Mouse (Mus musculus): ENCODE results near the gene Stim1. TPM values are rescaled to one million over a fixed set of nuclear protein-coding genes. Genes with fewer than 3 reads are reported as not detected.
"Not testable (repeated sequence)": the region's sequence is repeated elsewhere in the genome, so short reads cannot be mapped to it uniquely, and the experiment has no call there.

Stim1 gene
- polyA plus RNA-seq, 1 experiment from 2014 or later: 15.2 TPM

GRCm38 (mm10) chr7:102258189-102258588 is 9.4 kb upstream of the Stim1 start:
- no peaks in the 10 kb centered on the region for H3K9me3 ChIP-seq (ENCODE audit: control insufficient read depth, low read length)
- DNase-seq (ENCODE audit: low spot score): peak; percentile 84
- H3K9ac ChIP-seq: no peak overlapping the region
- no peak overlapping the region for H3K4me2 ChIP-seq (replicated peaks)
- no peak overlapping the region for H3K27ac ChIP-seq
- H3K36me3 ChIP-seq (replicated peaks; ENCODE audit: control insufficient read depth, insufficient read depth): no peaks in the 10 kb centered on the region
- no peak overlapping the region for H3K4me3 ChIP-seq (replicated peaks; ENCODE audit: low read length)
- no peaks in the 10 kb centered on the region for H3K4me1 ChIP-seq (replicated peaks; ENCODE audit: control insufficient read depth, insufficient read depth, low read length)
- no peaks in the 10 kb centered on the region for H3K27me3 ChIP-seq (ENCODE audit: control insufficient read depth, insufficient read depth, low read length)
- WGBS: 28% methylated on average over 4 of the region's 4 CpGs
- peak; percentile 80; the same call in 1 of the 2 replicates for ATAC-seq (ENCODE audit: low FRiP score)

DNA sequence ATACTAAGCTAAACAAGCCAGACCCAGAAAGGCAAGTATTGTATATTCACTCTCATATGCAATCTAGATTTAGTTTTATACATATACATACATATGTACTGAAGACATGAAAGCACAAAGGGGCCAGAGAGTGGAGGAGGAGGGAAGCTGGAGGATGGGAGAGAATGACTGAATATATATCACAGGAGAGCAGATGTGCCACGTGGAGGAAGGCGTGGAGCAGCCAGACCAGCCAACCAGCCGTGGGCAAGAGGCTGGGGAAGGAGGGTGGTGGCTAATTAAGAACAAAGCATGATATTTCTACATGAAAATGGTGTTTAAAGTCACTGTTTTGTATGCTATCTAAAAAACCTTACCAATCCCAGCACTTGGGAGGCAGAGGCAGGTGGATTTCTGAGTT is 8.9 kb upstream of the Stim1 start:
- H3K27ac ChIP-seq: no peak overlapping the region
- H3K4me3 ChIP-seq (replicated peaks; ENCODE audit: low read length): no peak overlapping the region
- no peaks in the 10 kb centered on the region for H3K27me3 ChIP-seq (ENCODE audit: control insufficient read depth, insufficient read depth, low read length)
- H3K9me3 ChIP-seq (ENCODE audit: control insufficient read depth, low read length): no peaks in the 10 kb centered on the region
- no peaks in the 10 kb centered on the region for H3K36me3 ChIP-seq (replicated peaks; ENCODE audit: control insufficient read depth, insufficient read depth)
- no peak overlapping the region for H3K9ac ChIP-seq
- DNase-seq (ENCODE audit: low spot score): no peak
- H3K4me1 ChIP-seq (replicated peaks; ENCODE audit: control insufficient read depth, insufficient read depth, low read length): no peaks in the 10 kb centered on the region
- WGBS: 56% methylated on average over 3 of the region's 3 CpGs
- ATAC-seq (ENCODE audit: low FRiP score): no peak
- no peak overlapping the region for H3K4me2 ChIP-seq (replicated peaks)

DNA sequence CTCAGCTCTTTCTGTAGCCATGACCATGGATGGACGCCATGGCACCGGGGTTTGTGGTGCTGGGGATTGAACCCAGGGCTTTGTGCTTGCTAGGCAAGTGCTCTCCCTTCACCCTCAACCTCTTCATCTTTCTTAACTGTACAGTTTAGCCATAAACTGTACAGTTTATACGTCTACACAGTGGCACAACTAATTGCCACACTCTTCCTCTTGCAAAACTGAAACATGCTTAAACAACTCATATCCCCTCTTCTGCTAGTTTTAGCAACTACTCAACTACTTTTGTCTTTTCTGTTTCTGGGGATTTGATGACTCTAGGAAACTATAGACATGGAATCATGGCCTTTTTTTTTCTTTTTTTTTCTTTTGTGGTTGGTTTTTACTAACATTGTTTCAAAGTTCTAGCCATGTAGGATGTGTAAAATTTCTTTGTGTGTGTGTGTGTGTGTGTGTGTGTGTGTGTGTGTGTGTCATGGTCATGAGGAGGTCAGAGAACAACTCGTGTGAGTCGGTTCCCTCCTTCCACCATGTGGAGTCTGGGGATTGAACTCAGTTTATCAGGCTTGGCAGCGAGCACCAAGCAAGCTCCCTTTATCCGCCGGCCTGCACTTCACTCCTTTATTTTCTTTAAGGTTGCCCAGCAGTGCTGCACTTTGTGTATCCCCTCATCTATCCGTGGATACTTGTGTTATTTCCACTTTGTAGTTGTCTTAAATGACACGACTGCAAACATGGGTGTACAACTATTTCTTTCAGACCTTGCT is 7.7 kb upstream of the Stim1 start:
- 84% methylated on average over 10 of the region's 10 CpGs for WGBS
- Histone ChIP-seq H3K27ac (no peak overlapping the region), H3K36me3 (replicated peaks; ENCODE audit: control insufficient read depth, insufficient read depth) (no peaks in the 10 kb centered on the region), H3K27me3 (ENCODE audit: control insufficient read depth, insufficient read depth, low read length) (no peaks in the 10 kb centered on the region), H3K4me3 (replicated peaks; ENCODE audit: low read length) (no peak overlapping the region), H3K4me2 (replicated peaks) (no peak overlapping the region), H3K4me1 (replicated peaks; ENCODE audit: control insufficient read depth, insufficient read depth, low read length) (no peaks in the 10 kb centered on the region), H3K9ac (no peak overlapping the region), H3K9me3 (ENCODE audit: control insufficient read depth, low read length) (no peaks in the 10 kb centered on the region)
- no peak for DNase-seq (ENCODE audit: low spot score)
- ATAC-seq (ENCODE audit: low FRiP score): no peak

GRCm38 (mm10) chr7:102260518-102260917 is 7.1 kb upstream of the Stim1 start:
- Histone ChIP-seq H3K27me3 (ENCODE audit: control insufficient read depth, insufficient read depth, low read length) (no peaks in the 10 kb centered on the region), H3K4me2 (replicated peaks) (no peak overlapping the region)
- WGBS: 100% methylated on average over 1 of the region's 1 CpGs

DNA sequence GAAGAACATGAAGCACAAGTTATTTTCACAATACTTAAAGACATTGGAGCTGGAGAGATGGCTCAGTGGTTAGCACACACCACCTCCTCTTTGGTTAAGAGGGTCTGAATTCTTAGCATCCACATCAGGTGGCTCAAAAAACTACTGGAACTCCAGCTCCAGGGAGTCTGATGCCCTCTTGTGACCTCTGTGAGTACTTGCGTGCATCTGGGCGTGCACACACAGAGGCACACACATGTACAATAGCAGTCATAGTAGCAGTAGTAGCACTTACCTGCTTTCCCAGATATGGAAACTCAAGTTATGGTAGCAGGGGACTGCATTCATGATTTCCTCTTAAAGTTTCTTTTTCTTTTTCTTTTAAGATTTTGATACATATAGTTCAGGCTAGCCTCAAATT is 4.6 kb upstream of the Stim1 start:
- Histone ChIP-seq H3K4me2 (replicated peaks) (no peak overlapping the region), H3K27ac (no peak overlapping the region)
- no peak for ATAC-seq (ENCODE audit: low FRiP score)

More at GRCm38 (mm10) chr7:102260518-102260917, 7.1 kb upstream of the Stim1 start:
- no peaks in the 10 kb centered on the region for H3K4me1 ChIP-seq (replicated peaks; ENCODE audit: control insufficient read depth, insufficient read depth, low read length)
- no peak overlapping the region for H3K4me3 ChIP-seq (replicated peaks; ENCODE audit: low read length)
- no peak overlapping the region for H3K9ac ChIP-seq
- no peak overlapping the region for H3K27ac ChIP-seq
- H3K36me3 ChIP-seq (replicated peaks; ENCODE audit: control insufficient read depth, insufficient read depth): no peaks in the 10 kb centered on the region
- ATAC-seq (ENCODE audit: low FRiP score) (no peak), DNase-seq (ENCODE audit: low spot score) (no peak)
- H3K9me3 ChIP-seq (ENCODE audit: control insufficient read depth, low read length): no peaks in the 10 kb centered on the region

DNA sequence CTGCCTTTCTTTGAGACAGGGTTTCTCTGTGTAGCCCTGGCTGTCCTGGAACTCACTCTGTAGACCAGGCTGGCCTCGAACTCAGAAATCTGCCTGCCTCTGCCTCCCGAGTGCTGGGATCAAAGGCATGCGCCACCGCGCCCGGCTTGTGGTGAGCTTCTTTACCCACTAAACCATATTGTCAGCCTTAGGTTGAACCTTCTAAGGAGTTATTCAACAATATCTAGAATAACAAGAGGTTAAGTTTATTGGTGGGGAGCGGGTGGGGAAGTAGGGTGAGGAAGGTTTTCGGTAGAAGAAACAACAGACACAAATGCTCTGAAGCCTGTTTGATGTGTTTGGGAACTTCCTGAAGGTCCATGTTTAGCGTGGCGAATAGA is 1.6 kb upstream of the Stim1 start:
- ATAC-seq (ENCODE audit: low FRiP score); H3K4me2 ChIP-seq (replicated peaks): not testable (repeated sequence)
- 91% methylated on average over 10 of the region's 10 CpGs for WGBS

More for the DNA sequence above, 4.6 kb upstream of the Stim1 start:
- no peak for DNase-seq (ENCODE audit: low spot score)
- 89% methylated on average over 2 of the region's 2 CpGs for WGBS
- H3K36me3 ChIP-seq (replicated peaks; ENCODE audit: control insufficient read depth, insufficient read depth): no peaks in the 10 kb centered on the region
- no peaks in the 10 kb centered on the region for H3K27me3 ChIP-seq (ENCODE audit: control insufficient read depth, insufficient read depth, low read length)
- H3K9me3 ChIP-seq (ENCODE audit: control insufficient read depth, low read length): no peaks in the 10 kb centered on the region
- no peak overlapping the region for H3K9ac ChIP-seq
- H3K4me1 ChIP-seq (replicated peaks; ENCODE audit: control insufficient read depth, insufficient read depth, low read length): 0 out of 2 replicates have a peak, but pooled peaks cover under 1% of the 10 kb centered on the region
- no peak overlapping the region for H3K4me3 ChIP-seq (replicated peaks; ENCODE audit: low read length)

GRCm38 (mm10) chr7:102266401-102267042 is 1.1 kb upstream of the Stim1 start:
- Histone ChIP-seq H3K27ac (no peak overlapping the region), H3K4me3 (replicated peaks; ENCODE audit: low read length) (peak overlapping the region; percentile 88), H3K9me3 (ENCODE audit: control insufficient read depth, low read length) (no peaks in the 10 kb centered on the region), H3K36me3 (replicated peaks; ENCODE audit: control insufficient read depth, insufficient read depth) (no peaks in the 10 kb centered on the region), H3K9ac (no peak overlapping the region), H3K4me2 (replicated peaks) (peak overlapping the region; percentile 97; the same call in 1 of the 2 replicates), H3K27me3 (ENCODE audit: control insufficient read depth, insufficient read depth, low read length) (peaks cover 8% of the 10 kb centered on the region; the same call in 1 of the 2 replicates), H3K4me1 (replicated peaks; ENCODE audit: control insufficient read depth, insufficient read depth, low read length) (peaks cover 18% of the 10 kb centered on the region)
- DNase-seq (ENCODE audit: low spot score): no peak
- WGBS: 53% methylated on average over 14 of the region's 14 CpGs
- peak; percentile 33; the same call in 1 of the 2 replicates for ATAC-seq (ENCODE audit: low FRiP score)

More for the DNA sequence above, 1.6 kb upstream of the Stim1 start:
- not testable (repeated sequence) for H3K27me3 ChIP-seq (ENCODE audit: control insufficient read depth, insufficient read depth, low read length); H3K9me3 ChIP-seq (ENCODE audit: control insufficient read depth, low read length); H3K27ac ChIP-seq; H3K36me3 ChIP-seq (replicated peaks; ENCODE audit: control insufficient read depth, insufficient read depth); DNase-seq (ENCODE audit: low spot score); H3K9ac ChIP-seq; H3K4me3 ChIP-seq (replicated peaks; ENCODE audit: low read length)
- H3K4me1 ChIP-seq (replicated peaks; ENCODE audit: control insufficient read depth, insufficient read depth, low read length): peaks cover 18% of the 10 kb centered on the region

GRCm38 (mm10) chr7:102267113-102267579 is 460 bp upstream of the Stim1 start:
- under 1% methylated on average over 34 of the region's 34 CpGs for WGBS
- ATAC-seq (ENCODE audit: low FRiP score): peak; percentile 93
- peak overlapping the region; percentile 58 for H3K9ac ChIP-seq

GRCm38 (mm10) chr7:102268395-102268748 is 766 bp downstream of the Stim1 start:
- H3K27ac ChIP-seq: no peak overlapping the region
- DNase-seq (ENCODE audit: low spot score) (no peak), ATAC-seq (ENCODE audit: low FRiP score) (no peak)

More at GRCm38 (mm10) chr7:102267113-102267579, 460 bp upstream of the Stim1 start:
- H3K27ac ChIP-seq: no peak overlapping the region
- DNase-seq (ENCODE audit: low spot score): peak; percentile 92
- H3K27me3 ChIP-seq (ENCODE audit: control insufficient read depth, insufficient read depth, low read length): peaks cover 8% of the 10 kb centered on the region; the same call in 1 of the 2 replicates
- H3K36me3 ChIP-seq (replicated peaks; ENCODE audit: control insufficient read depth, insufficient read depth): no peaks in the 10 kb centered on the region
- peaks cover 18% of the 10 kb centered on the region for H3K4me1 ChIP-seq (replicated peaks; ENCODE audit: control insufficient read depth, insufficient read depth, low read length)
- no peaks in the 10 kb centered on the region for H3K9me3 ChIP-seq (ENCODE audit: control insufficient read depth, low read length)
- H3K4me3 ChIP-seq (replicated peaks; ENCODE audit: low read length): peak overlapping the region; percentile 88
- H3K4me2 ChIP-seq (replicated peaks): peak overlapping the region; percentile 97

More at GRCm38 (mm10) chr7:102268395-102268748, 766 bp downstream of the Stim1 start:
- Histone ChIP-seq H3K9me3 (ENCODE audit: control insufficient read depth, low read length) (no peaks in the 10 kb centered on the region), H3K4me1 (replicated peaks; ENCODE audit: control insufficient read depth, insufficient read depth, low read length) (peaks cover 18% of the 10 kb centered on the region), H3K9ac (peak overlapping the region; percentile 58), H3K36me3 (replicated peaks; ENCODE audit: control insufficient read depth, insufficient read depth) (no peaks in the 10 kb centered on the region), H3K4me3 (replicated peaks; ENCODE audit: low read length) (peak overlapping the region; percentile 88), H3K4me2 (replicated peaks) (peak overlapping the region; percentile 97), H3K27me3 (ENCODE audit: control insufficient read depth, insufficient read depth, low read length) (peaks cover 8% of the 10 kb centered on the region; the same call in 1 of the 2 replicates)
- WGBS: 7% methylated on average over 12 of the region's 12 CpGs

Measured in hindbrain, embryonic 14.5 days (tissue).